8 mouse cellular contexts compared by ENCODE assay signal in the genomic region with DNA sequence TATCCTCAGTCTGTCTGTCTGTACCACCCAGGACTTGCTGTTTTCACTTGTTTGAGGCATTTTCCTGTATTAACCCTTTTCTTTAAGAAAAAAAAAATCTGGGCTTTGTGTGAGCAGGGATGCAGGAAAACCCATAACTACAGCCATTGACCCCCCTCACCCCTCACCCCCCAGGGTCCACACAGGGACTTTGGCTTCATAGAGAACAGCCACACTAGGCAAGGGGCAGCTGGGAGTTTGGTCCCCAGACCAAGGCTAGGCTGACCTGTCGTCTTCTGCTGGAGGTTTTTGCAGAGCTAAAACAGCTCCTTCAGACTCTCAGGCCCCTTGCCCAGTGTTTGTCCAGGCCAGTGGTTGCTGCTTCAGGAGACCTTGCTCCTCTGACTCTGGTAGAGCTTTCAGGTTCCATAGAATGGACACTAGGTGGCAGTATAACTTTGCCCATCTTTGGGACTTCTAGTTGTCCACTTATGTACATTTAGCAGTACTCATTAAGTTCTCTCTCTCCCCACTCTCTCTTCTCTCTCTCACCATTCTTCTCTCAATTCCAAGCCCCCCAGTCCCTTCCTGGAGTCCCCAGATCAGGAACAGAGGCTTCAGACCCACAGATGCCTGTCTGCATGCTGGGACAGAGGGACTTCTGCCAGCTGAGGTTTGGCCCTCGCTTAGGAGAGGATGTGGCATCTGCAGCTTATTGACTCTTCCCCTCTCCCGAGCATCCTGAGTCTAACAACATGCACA. TPM values are rescaled to one million over a fixed set of nuclear protein-coding genes. Genes with fewer than 3 reads are reported as not detected.
DNase-seq lines count a peak whose midpoint lies in the region; ATAC-seq and TF ChIP-seq lines count a peak whose summit lies in the region.

No protein-coding gene starts in this region.

- no peaks in the 10 kb centered on the region for H3K9me3 ChIP-seq in G1E (replicated peaks)
- no peaks in the 10 kb centered on the region for H3K9me3 ChIP-seq in heart, postnatal 0 days (replicated peaks; ENCODE audit: control insufficient read depth, low read length)
- H3K9me3 ChIP-seq in midbrain, embryonic 12.5 days, result no peaks in the 10 kb centered on the region

- no peak overlapping the region for H3K4me3 ChIP-seq in G1E (ENCODE audit: low read depth, low read length)
- no peak overlapping the region for H3K4me3 ChIP-seq in cortical plate, adult 2 months (ENCODE audit: insufficient read depth, low read length)
- H3K4me3 ChIP-seq in heart, postnatal 0 days (ENCODE audit: low read depth, low read length), result no peak overlapping the region
- no peak overlapping the region for H3K4me3 ChIP-seq in midbrain, embryonic 12.5 days

- H3K4me1 ChIP-seq in G1E (ENCODE audit: insufficient read depth, low read depth, low read length), result no peaks in the 10 kb centered on the region
- no peaks in the 10 kb centered on the region for H3K4me1 ChIP-seq in cortical plate, adult 2 months (ENCODE audit: control insufficient read depth, insufficient read depth, low read length)
- H3K4me1 ChIP-seq in heart, postnatal 0 days (ENCODE audit: control insufficient read depth, insufficient read depth), result no peaks in the 10 kb centered on the region
- no peaks in the 10 kb centered on the region for H3K4me1 ChIP-seq in midbrain, embryonic 12.5 days

- no peak for ATAC-seq in G1E (ENCODE audit: extremely low read depth, insufficient number of reproducible peaks, low FRiP score, poor library complexity, severe bottlenecking)
- peak; percentile 59 for ATAC-seq in heart, postnatal 0 days (ENCODE audit: insufficient read depth, low read depth)
- ATAC-seq in midbrain, embryonic 12.5 days (ENCODE audit: low FRiP score, low read depth), result peak; percentile 56; the same call in 1 of the 2 replicates

- peaks cover 4% of the 10 kb centered on the region; the same call in 1 of the 2 replicates for H3K27me3 ChIP-seq in G1E (ENCODE audit: insufficient read depth, low read length)
- no peaks in the 10 kb centered on the region for H3K27me3 ChIP-seq in heart, postnatal 0 days (ENCODE audit: control insufficient read depth, insufficient read depth, low read length)
- no peaks in the 10 kb centered on the region for H3K27me3 ChIP-seq in midbrain, embryonic 12.5 days

- peak; percentile 35 for TF ChIP-seq CTCF in G1E (IDR thresholded peaks at IDR 0.05; ENCODE audit: low read depth, low read length)
- TF ChIP-seq CTCF in cortical plate, adult 2 months (IDR thresholded peaks at IDR 0.05; ENCODE audit: extremely low read depth, insufficient read depth, low read length), result peak; percentile 68
- peak; percentile 85 for TF ChIP-seq CTCF in heart, postnatal 0 days (IDR thresholded peaks at IDR 0.05; ENCODE audit: low read depth)

- no peak for TF ChIP-seq EP300 in heart, postnatal 0 days (IDR thresholded peaks at IDR 0.05; ENCODE audit: low read depth)

- peak; percentile 29 for DNase-seq in gastrocnemius, postnatal 10 days
- no peak for DNase-seq in gastrocnemius, adult 8-10 months (ENCODE audit: low spot score in 2 of 2)
- DNase-seq in G1E (ENCODE audit: low spot score), result peak; percentile 5
- peak; percentile 84 for DNase-seq in heart, postnatal 0 days (ENCODE audit: low spot score)
- DNase-seq in large intestine, adult 2 months (ENCODE audit: low read depth, low spot score), result peak; percentile 33
- no peak for DNase-seq in urinary bladder, postnatal 25 days (ENCODE audit: low spot score)

- H3K9ac ChIP-seq in heart, postnatal 0 days (replicated peaks; ENCODE audit: low read depth, low read length), result no peak overlapping the region
- H3K9ac ChIP-seq in midbrain, embryonic 12.5 days (replicated peaks), result no peak overlapping the region

- no peak overlapping the region for H3K27ac ChIP-seq in cortical plate, adult 2 months (ENCODE audit: insufficient read depth, low read length)
- H3K27ac ChIP-seq in heart, postnatal 0 days (ENCODE audit: low read depth), result no peak overlapping the region
- H3K27ac ChIP-seq in midbrain, embryonic 12.5 days (replicated peaks), result no peak overlapping the region

- 52% methylated on average over 3 of the region's 3 CpGs for WGBS in heart, postnatal 0 days
- 44% methylated on average over 3 of the region's 3 CpGs for WGBS in large intestine, adult 2 months
- WGBS in midbrain, embryonic 12.5 days, result 62% methylated on average over 3 of the region's 3 CpGs

- no peaks in the 10 kb centered on the region for H3K36me3 ChIP-seq in G1E (replicated peaks)
- 0 out of 2 replicates have a peak, but pooled peaks cover 7% of the 10 kb centered on the region for H3K36me3 ChIP-seq in heart, postnatal 0 days (replicated peaks; ENCODE audit: control insufficient read depth, insufficient read depth, low read length)
- H3K36me3 ChIP-seq in midbrain, embryonic 12.5 days, result peaks cover 16% of the 10 kb centered on the region

- H3K4me2 ChIP-seq in heart, postnatal 0 days (ENCODE audit: low read depth, low read length), result no peak overlapping the region
- H3K4me2 ChIP-seq in midbrain, embryonic 12.5 days (replicated peaks), result no peak overlapping the region

- TF ChIP-seq POLR2A in cortical plate, adult 2 months (IDR thresholded peaks at IDR 0.05; ENCODE audit: extremely low read depth, insufficient read depth, low read length), result no peak

RNA-seq across cellular contexts. Expression of a gene that starts 29.5 kb away (rescaled TPM):
- 1 to 10 TPM; 3.3 to 4.1 TPM for total RNA-seq in gastrocnemius, postnatal 10 days (2021)
- total RNA-seq in gastrocnemius, adult 8-10 months (2022), result 1 to 10 TPM; 1.3 to 3.1 (median 2.2) TPM
- total RNA-seq in G1E (2014; fragmentation: Nextera tagmentation) (not detected in 2 replicates), G1E (2017) (0.05 and 0.17 TPM in 2 replicates)
- polyA plus RNA-seq in G1E (2012), result not detected in 2 replicates
- polyA plus RNA-seq in cortical plate, adult 2 months (2012; rRNA removed), result 7.2 and 9.9 TPM in 2 replicates
- 12.0 and 31.2 TPM in 2 replicates for total RNA-seq in heart, postnatal 0 days (2014; rRNA removed; ENCODE audit: low replicate concordance)
- polyA plus RNA-seq in heart, postnatal 0 days (2015; fragmentation: Nextera tagmentation; extraction: Ambion mirVana), result 3.3 and 3.9 TPM in 2 replicates
- 1.7 and 2.7 TPM in 2 replicates for polyA plus RNA-seq in large intestine, adult 2 months (2012; rRNA removed)
- polyA plus RNA-seq in midbrain, embryonic 12.5 days (2016; fragmentation: Nextera tagmentation; extraction: Ambion mirVana), result 17.6 and 18.1 TPM in 2 replicates

RNA-seq across cellular contexts. Expression of a gene that starts 57.9 kb away (rescaled TPM):
- total RNA-seq in gastrocnemius, postnatal 10 days (2021), result under 1 TPM; 0.25 to 0.89 TPM
- 10 to 100 TPM; 10.4 to 90.9 (median 28.7) TPM for total RNA-seq in gastrocnemius, adult 8-10 months (2022)
- total RNA-seq in G1E (2014; fragmentation: Nextera tagmentation), result not detected in 2 replicates
- not detected in 2 replicates for total RNA-seq in G1E (2017)
- polyA plus RNA-seq in G1E (2012), result not detected in 2 replicates
- 3.5 TPM in 2 replicates for polyA plus RNA-seq in cortical plate, adult 2 months (2012; rRNA removed)
- 1.2 TPM in 1 of 2 replicates, not detected in the other for total RNA-seq in heart, postnatal 0 days (2014; rRNA removed; ENCODE audit: low replicate concordance)
- not detected in 2 replicates for polyA plus RNA-seq in heart, postnatal 0 days (2015; fragmentation: Nextera tagmentation; extraction: Ambion mirVana)
- polyA plus RNA-seq in large intestine, adult 2 months (2012; rRNA removed), result 0.14 and 0.34 TPM in 2 replicates
- polyA plus RNA-seq in midbrain, embryonic 12.5 days (2016; fragmentation: Nextera tagmentation; extraction: Ambion mirVana), result not detected in 2 replicates

Comparison
In these comparisons a context has a peak if more than half of its experiments do, and no peak if none do; other contexts are left out.
1. DNase-seq: peak in gastrocnemius, postnatal 10 days (single experiment), G1E (single experiment), heart, postnatal 0 days (single experiment) and large intestine, adult 2 months (single experiment); none in gastrocnemius, adult 8-10 months (0 of 2) and urinary bladder, postnatal 25 days (single experiment).
2. CTCF ChIP-seq: peak in every context shown above with its lines; median percentile 85 in heart, postnatal 0 days; 68 in cortical plate, adult 2 months; 35 in G1E.